8 mouse cellular contexts compared by ENCODE assay signal in genomic region chr16:57092460-57092859, GRCm38 (mm10). TPM values are rescaled to one million over a fixed set of nuclear protein-coding genes. Genes with fewer than 3 reads are reported as not detected.
DNase-seq lines count a peak whose midpoint lies in the region; ATAC-seq and TF ChIP-seq lines count a peak whose summit lies in the region.

No protein-coding gene starts in this region.

- H3K27me3 ChIP-seq in heart, embryonic 12.5 days (replicated peaks) = no peaks in the 10 kb centered on the region

- no peaks in the 10 kb centered on the region for H3K9me3 ChIP-seq in heart, embryonic 12.5 days (replicated peaks)

- 38% methylated on average over 4 of the region's 4 CpGs for WGBS in heart, embryonic 12.5 days

- no peak overlapping the region for H3K27ac ChIP-seq in heart, embryonic 12.5 days (ENCODE audit: poor library complexity, severe bottlenecking)
- no peak overlapping the region for H3K27ac ChIP-seq in cortical plate, adult 2 months (ENCODE audit: insufficient read depth, low read length)

- no peak for TF ChIP-seq POLR2A in cortical plate, adult 2 months (IDR thresholded peaks at IDR 0.05; ENCODE audit: extremely low read depth, insufficient read depth, low read length)

- H3K9ac ChIP-seq in heart, embryonic 12.5 days = no peak overlapping the region

- TF ChIP-seq CTCF in cortical plate, adult 2 months (IDR thresholded peaks at IDR 0.05; ENCODE audit: extremely low read depth, insufficient read depth, low read length) = peak; percentile 78

- H3K36me3 ChIP-seq in heart, embryonic 12.5 days = no peaks in the 10 kb centered on the region

- no peak overlapping the region for H3K4me2 ChIP-seq in heart, embryonic 12.5 days

- no peak overlapping the region for H3K4me3 ChIP-seq in heart, embryonic 12.5 days
- H3K4me3 ChIP-seq in cortical plate, adult 2 months (ENCODE audit: insufficient read depth, low read length) = no peak overlapping the region

- DNase-seq in heart, adult 18-20 months = peak; percentile 15 to 59
- DNase-seq in R1 (ENCODE audit: low read depth, low spot score) = peak; percentile 60
- DNase-seq in kidney, postnatal 4 days = peak; percentile 60 to 64
- DNase-seq in lung, postnatal 25 days (ENCODE audit: low spot score) = peak; percentile 16
- peak; percentile 59 for DNase-seq in right cerebral cortex, postnatal 14 days

- no peaks in the 10 kb centered on the region for H3K4me1 ChIP-seq in heart, embryonic 12.5 days (replicated peaks)
- H3K4me1 ChIP-seq in cortical plate, adult 2 months (ENCODE audit: control insufficient read depth, insufficient read depth, low read length) = no peaks in the 10 kb centered on the region

- no peak for ATAC-seq in heart, embryonic 12.5 days (ENCODE audit: insufficient number of reproducible peaks, low FRiP score)
- ATAC-seq in hematopoietic stem cell, adult 5-6 weeks (replicated peaks in 1 of 2; ENCODE audit: insufficient read depth in 1 of 2, low FRiP score in 2 of 2, low TSS enrichment in 1 of 2, low read depth in 1 of 2, poor library complexity in 2 of 2, severe bottlenecking in 2 of 2) = peak; percentile 71 to 89

RNA-seq across cellular contexts. Expression of gene Tmem45a2, which starts 21.3 kb away (rescaled TPM):
- not detected for total RNA-seq in heart, adult 18-20 months (2021)
- 0.09 TPM in 1 of 2 replicates, not detected in the other for polyA plus RNA-seq in heart, embryonic 12.5 days (2016; fragmentation: Nextera tagmentation; extraction: Ambion mirVana)
- 0.06 TPM in 1 of 2 replicates, not detected in the other for polyA plus RNA-seq in cortical plate, adult 2 months (2012; rRNA removed)
- 0.30 and 0.88 TPM in 2 replicates for total RNA-seq in hematopoietic stem cell, adult 5-6 weeks (2017)

RNA-seq across cellular contexts. Expression of gene Tomm70a, which starts 29.0 kb away (rescaled TPM):
- total RNA-seq in heart, adult 18-20 months (2021) = 10 to 100 TPM; 41.7 to 45.8 TPM
- 57.2 and 58.3 TPM in 2 replicates for polyA plus RNA-seq in heart, embryonic 12.5 days (2016; fragmentation: Nextera tagmentation; extraction: Ambion mirVana)
- 53.3 and 56.2 TPM in 2 replicates for polyA plus RNA-seq in cortical plate, adult 2 months (2012; rRNA removed)
- 63.8 and 67.7 TPM in 2 replicates for total RNA-seq in hematopoietic stem cell, adult 5-6 weeks (2017)
